Mouse (Mus musculus) left cerebral cortex, adult 9 months (tissue): Measurements from ENCODE around the gene Tbx4.

Experiments used
- DNase-seq, 2 experiments: peaks; one replicate each; pipeline ENCODE4 v3.0.0; 2022; ENCODE audit warnings: low spot score in 2 of 2

The Tbx4 gene

DNA sequence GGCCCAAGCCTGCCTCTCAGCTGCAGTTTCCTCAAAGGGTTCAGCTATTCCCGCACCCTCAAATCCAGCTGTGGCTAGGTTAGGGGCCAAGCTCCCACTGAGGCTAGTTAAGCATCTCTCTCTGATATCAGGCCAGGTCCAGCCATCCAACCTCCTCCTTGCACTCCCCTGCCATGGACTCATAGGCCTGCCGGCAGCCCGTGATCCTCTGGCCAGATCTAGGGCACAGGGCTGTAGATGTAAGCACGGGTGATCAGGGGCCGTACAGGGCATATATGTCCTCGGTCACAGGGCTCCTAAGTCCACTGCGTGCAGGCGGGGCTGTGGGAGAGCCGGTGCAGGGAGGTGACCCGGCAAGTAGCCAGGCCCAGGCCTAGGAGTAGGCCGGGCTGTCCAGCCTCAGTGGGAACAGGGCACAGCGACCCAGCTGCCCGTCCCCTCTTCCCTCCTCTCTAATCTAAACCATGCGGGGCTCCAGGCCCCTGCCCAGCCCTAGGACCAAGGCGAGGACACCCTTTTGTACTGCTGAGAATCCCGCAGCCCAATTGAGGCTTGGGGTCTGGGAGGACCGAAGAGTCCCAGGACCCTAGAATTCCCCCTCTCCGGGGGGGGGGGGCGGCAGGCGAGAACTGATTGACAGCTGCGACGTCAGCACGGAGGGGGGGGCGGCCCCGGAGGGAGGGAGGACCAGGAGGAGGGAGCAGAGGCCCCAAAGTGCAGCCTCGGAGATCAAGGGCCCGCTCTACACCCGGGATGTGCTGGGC lies at the start of gene Tbx4:
TSS of gene Tbx4 (plus strand) at position 758 of the 764 bp plus-strand sequence.
- no peak for DNase-seq

DNA sequence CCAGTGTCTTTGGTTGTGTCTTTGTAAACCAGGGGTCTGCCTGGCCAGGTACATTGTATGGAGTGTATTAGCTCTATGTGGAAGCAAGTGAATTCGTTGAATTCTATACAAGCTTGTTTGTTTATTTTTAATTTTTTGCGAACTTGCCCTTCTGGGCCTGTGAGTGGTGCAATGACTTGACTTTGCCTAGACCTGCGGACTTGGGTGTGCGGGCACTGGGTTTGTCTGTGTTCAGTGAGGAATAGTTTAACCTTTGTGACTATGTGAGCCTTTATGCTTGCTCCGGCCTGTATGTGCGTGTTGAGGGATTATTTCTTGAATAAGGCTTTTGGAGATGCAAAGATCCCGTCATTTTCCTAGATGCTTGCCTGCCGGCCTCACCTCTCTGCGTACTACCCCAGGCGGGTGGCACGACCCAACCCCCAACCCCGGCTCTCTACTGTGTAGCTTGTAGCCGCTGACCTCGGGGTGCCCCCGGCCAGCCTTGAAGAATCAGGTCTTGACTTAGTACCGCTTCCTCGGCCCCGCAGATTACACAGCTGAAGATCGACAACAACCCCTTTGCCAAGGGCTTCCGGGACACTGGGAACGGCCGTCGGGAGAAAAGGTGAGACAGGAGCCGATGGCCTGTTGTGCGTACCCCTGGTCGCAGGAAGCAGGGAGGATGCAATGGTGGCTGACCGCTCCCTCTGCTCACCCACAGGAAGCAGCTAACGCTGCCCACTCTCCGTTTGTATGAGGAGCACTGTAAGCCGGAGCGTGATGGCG lies 49.5 kb upstream of the Tbx4 start:
- DNase-seq, result no peak

DNA sequence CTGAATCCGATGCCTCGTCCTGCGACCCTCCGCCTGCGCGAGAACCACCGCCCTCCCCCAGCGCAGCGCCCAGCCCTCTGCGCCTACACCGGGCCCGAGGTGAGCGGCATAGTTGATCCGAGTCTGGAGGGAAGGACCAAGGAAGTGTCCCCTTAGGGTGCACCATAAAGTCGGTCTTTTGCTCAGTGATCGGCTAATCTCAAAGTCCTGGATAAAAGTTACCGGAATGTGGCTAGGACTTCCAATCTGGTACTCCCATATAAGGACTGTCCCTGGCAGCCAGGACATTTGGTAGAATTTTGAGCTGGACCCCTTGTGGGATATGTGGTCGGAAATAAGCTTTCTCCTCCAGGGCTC lies 49.0 kb upstream of the Tbx4 start:
- DNase-seq, result no peak

DNA sequence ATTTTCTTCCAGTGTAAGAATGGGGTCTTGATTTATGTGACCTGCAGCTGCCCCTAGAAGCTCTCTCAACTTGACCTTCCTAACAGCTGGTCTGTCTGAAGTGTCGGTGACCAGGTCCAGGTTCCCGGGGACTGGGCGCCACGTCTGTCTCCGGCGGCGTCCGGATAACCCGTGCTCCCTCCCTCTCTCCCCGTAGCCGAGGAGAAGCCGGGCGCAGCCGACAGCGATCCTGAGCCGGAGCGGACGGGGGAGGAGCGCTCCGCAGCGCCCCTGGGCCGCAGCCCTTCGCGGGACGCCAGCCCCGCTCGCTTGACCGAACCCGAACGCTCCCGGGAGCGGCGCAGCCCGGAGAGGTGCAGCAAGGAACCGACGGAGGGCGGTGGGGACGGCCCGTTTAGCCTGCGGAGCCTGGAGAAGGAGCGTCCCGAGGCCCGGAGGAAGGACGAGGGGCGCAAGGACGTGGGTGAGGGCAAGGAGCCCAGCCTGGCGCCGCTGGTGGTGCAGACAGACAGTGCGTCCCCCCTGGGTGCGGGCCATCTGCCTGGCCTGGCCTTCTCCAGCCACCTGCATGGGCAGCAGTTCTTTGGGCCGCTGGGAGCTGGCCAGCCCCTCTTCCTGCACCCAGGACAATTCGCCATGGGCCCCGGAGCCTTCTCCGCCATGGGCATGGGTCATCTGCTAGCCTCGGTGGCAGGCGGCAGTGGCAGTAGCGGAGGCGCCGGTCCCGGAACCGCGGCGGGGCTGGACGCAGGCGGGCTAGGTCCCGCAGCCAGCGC lies 48.4 kb upstream of the Tbx4 start:
- no peak for DNase-seq

DNA sequence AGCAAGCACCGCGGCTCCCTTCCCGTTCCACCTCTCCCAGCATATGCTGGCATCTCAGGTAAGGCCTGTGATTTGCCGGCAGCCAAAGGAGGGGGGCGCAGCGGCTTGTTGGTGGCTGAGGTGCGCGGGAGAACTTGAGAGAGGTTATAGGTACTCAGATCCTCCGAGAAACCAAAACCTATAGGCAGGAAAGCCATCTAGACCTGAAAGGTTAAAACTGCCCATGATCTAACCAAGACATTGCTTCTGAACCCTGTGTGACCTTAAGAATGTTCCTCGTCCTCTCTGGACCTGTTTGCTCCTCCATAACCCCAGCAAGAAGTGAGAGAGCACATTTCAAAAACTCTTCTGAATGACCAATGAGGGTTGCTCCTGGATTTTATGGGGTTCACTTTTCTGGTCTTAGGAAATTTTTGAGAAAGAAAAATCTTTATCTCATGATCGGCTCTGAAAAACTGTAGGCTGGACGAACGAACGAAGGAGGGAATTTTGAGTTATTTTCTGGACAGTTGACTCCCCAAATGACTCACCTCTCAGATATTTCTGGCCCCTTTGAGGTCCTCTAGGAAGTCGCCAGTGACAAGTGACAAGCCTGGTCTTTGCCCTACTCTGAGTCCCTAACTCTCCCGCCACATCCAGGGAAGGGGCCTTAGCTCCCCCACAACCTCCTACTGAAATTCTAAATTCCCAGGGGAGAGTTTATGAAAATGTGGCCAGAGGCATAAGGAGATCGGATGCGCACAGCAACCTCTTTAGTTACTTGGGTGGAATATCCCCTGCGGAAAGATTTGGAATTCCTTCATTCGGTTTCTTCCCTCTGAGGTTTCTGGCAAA lies 47.6 kb upstream of the Tbx4 start:
- DNase-seq, result no peak

DNA sequence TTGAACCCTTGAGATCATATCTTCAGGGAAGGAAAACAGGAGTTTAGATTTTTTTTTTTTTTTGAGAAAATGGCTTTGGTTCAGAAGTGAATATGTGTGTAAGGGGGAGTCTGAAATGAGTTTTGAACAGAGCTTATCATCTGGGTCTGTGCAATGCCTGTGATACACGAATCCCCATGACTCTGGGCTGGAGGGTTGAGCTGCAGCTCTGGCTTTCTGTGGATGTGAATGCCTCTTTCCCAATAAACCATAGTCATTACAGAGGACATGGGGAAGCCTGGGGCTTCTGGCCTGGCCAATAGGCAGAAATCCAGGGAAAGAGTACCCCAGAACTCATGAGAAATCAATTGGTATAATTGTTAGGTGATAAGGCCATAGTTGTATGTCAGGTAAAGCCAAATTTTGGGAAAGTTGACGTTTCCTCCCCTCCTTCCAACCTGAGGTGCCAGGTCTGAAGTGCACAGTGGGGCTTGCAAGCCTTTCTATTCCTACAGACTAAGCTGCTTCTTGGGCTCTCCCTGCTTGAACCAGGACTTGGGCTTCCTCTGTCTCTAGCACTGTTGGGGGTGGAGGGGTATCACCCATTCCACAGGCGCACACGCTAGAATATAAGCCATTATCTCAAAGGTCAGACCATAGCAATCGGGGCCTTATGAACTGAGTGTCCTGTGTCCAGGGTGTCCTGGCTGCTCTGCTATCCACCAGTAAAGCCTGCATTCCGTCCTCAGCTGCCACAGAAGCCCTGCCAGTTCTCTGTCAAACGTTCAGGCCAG lies 46.8 kb upstream of the Tbx4 start:
- DNase-seq, result no peak

DNA sequence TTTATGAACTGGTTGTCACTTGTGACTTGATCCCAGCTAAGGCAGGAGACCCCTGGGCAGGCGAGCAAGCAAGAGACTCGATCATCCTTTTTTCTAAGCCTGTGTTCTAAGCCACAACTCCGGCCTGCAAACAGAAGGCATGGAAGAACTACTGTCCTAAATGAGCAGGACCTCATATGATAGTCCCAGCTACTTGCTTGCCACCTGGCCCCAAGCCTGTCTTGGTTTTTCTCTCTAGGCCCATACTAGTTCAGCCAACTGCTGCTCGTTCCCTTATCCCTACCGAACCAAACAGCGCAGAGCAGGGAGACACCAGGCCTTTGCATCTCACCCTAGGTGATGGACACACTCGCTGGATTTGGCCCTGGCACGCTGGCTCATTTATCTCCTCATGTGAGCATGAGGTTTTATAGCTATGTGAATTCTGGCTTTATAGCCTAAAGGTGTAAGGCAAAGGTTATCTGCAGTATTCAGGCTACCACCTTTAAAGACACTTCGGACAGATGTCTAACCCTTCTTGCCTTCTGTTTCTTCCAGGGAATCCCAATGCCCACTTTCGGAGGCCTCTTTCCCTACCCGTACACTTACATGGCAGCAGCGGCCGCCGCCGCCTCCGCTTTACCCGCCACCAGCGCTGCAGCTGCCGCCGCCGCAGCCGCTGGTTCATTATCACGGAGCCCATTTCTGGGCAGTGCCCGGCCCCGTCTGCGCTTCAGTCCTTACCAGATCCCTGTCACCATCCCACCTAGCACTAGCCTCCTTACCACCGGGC lies 46.0 kb upstream of the Tbx4 start:
- no peak for DNase-seq

DNA sequence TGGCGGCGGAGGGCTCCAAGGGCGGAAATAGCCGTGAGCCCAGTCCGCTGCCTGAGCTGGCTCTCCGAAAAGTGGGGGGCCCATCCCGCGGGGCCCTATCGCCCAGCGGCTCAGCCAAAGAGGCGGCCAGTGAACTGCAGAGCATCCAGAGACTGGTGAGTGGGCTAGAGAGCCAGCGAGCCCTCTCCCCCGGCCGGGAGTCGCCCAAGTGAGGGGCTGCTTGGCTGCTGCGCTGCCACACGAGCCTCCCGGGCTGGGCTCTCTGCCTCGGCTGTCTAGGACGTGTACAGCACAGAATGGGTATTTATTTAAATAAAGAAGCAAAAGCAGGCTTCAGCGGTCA lies 45.4 kb upstream of the Tbx4 start:
- DNase-seq, result no peak

DNA sequence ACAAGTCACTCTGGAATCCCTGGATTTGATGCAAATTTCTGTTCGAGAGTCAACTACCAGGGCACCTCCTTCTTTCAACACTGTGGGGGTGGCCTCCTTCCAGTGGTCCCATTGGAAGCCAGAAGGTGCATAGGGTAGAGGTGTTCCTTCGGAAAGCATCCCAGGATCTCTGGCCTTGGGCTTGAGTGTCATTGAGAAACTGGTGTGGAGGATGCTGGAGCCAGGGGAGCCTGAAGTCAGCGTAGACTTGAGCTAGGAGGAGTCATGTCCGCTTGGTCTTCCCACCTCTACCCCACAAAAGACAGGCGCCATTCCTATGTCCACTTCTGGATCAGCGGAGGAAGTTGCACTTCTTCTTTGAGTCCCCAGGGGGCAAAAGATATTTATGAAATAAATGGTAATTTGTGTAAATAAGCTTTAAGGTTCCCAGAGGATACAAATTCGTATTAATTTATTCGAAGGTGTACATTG lies 45.0 kb upstream of the Tbx4 start:
- DNase-seq, result no peak

DNA sequence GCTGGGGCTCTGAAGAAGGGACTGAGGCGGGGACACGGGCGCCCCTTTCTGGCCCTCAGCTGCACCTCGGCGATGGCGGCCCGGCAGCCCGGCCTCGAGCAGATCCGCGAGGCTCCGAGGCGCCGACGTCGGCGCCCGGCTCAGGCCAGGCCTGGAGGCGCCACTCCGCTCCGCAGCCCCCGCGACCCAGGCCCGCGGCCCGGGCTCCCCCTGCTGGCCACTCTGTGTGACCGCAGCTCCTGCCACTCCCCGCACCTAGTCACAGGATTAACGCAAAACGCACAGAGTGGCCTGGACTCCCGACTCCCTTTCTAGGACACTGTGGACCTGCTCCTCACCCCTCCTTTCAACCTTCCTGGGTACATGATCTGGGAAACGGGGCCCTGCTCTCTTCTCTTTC lies 44.2 kb upstream of the Tbx4 start:
- DNase-seq, result no peak

DNA sequence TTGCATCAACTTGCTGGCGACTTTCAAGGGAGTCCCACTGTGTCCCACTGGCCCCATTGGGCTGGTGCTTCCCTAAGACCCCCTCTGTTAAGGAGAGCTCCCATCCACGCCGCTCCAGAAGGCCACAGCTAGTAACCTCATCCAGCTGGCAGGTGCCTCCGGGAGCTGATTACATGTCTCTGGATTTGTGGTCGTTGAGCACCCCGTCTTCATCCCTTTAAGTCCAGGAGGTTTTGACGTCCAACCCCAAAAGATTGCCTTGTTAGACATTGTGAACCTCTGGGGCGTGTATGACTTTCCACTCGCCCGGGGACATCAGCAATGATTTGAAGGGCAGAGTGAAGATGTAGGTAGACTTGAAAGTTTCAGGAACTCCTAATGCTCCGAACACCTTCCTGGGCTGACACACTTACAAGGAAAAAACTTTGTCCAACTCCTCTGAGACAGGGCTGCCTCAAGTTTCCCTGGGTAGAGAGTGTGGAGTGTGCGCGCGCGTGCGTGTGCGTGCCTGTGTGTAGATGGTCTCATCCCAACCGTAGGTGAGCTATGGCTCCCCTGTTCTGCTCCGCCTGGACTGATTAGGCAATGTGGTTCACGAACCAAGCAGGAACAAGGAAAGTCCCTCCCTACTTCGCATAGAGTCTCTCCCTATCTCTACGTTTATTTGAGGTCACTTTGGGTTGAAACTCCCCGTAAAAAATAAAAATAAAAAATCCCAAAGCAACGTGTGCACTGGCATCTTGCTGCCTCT lies 43.5 kb upstream of the Tbx4 start:
- DNase-seq, result no peak

DNA sequence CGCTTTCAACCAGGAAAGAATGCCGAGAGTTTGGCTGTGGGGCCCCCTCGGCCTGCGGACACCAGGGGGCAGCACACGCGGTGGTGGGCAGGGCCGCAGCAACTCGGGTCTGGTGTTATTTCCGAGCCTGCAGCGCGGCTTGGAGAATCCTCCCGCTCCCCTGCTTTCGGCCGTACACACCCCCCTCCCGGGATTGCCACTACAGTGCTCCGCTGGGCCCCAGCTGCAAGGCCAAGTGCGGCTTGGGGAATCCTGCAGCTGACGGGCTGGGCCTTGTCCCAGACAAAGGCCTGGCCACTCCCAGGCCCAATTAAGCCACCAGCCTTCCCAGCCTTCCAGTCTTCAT lies 42.9 kb upstream of the Tbx4 start:
- DNase-seq, result peak in 1 of 2 experiments; percentile 31

DNA sequence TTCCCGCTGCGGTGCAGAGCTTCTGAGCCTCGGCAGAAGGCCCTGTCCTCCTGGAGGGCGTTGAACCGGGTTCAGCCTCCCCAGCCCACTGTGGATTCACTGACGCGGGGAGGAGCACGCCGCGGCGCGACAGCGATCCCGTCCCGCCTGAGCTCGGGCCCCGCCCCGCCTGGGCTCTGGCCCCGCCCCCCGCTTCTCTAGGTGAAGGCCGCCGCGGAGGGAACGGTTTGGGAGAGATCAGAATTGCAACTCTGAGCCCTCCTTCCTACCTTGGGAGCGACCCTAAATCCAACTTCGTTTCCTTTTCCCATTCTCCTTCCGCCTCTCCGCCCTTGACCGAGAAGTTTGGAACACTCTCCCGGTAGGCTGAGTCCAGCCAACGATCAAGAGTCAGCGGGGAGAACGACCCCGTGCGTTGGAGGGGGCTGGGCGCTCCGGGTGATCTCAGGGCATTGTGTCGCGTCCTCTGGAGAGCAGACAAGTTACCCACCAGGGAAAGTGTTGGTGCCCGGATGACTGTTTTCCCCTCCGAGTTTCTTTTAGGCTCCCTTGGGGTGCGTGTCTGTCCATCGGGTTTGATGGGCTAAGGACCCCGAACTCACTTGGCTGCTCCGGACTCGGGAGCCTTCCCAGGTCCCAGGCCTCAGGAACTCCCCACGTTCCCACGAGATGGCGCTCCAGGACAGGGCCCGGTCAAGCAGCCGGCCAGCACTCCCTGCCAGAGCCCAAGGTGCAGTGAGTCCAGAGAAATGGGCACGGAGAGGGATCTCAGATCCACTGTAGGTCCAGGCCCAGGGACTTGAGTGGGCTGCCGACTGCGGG lies 41.9 kb upstream of the Tbx4 start:
- peak in 1 of 2 experiments; percentile 80 for DNase-seq

DNA sequence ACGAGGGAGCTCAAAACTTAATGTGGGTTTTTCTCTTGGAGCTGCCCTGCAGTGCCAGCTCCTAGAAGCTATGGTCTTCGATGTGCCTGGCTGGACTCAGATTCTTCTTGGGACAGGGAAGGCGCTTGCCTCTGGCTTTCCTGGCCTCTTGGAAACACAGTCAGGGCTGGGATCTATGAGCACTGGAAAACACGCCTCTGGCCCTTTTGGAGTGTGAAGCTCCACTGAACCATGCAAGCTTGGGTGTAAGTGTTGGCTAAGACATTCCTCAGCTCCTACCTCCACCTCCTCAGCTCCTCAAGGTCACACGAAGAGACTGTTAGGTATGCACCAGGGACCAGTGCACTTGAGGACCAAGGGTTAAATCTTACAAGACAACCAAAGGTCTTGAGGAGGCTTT lies 41.3 kb upstream of the Tbx4 start:
- no peak for DNase-seq

DNA sequence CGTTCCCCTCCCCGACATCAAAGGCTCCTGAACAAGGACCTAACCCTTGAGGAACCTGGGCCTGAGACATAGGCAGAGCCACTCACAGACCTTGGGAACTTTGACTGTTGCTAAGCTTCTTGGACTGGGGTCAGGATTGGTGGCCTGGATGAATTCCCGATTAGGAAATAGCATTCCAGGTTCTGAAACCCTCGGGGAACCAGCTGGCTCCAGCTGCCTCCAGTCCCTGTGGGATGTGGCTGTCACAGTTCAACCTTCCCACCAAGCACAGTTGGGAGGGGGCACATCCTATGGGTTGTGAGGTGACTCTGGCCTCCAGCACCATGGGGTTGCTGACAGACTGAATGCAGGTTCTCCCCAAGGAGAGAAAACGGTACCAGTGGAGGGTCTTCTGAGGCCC lies 40.3 kb upstream of the Tbx4 start:
- no peak for DNase-seq

DNA sequence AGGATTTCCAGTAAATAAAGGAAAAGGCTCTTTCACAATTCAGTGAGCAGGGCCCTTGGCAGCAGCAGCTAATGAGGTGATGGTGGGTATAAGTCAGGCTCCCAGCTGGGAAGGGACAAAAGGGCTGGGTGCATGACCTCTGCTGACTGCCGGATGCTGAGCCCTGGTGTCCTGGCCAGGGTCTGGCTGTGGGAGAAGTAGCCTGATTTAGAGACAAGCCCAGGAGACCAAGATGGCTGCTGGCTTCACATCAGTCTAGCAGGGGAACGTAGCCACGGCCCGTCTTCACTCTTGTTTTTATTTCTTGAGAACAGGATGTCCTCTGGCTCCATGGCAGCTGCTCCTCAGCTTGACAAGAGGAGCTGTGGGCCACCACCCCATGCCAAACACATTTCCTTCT lies 39.7 kb upstream of the Tbx4 start:
- no peak for DNase-seq

DNA sequence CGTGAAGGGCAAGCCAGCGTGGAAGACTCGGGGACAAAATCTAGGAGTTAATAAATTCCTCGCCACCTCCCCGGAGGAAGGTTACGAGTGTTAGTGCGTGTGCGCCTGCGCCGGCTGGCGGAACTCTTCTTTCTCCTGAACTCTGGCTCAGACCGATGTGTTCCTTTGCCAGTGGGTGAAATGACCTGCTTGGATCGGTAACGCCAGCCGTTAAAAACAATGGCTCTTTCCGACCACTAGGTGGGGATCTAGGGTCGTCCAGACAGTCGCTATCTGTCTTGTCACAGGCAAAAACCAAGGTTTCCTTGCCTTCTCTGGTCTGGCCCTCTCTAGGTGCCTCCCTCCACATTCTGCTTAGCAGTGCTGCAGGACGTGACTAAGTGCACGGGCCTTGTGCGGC lies 37.2 kb upstream of the Tbx4 start:
- peak in 1 of 2 experiments; percentile 60 for DNase-seq

DNA sequence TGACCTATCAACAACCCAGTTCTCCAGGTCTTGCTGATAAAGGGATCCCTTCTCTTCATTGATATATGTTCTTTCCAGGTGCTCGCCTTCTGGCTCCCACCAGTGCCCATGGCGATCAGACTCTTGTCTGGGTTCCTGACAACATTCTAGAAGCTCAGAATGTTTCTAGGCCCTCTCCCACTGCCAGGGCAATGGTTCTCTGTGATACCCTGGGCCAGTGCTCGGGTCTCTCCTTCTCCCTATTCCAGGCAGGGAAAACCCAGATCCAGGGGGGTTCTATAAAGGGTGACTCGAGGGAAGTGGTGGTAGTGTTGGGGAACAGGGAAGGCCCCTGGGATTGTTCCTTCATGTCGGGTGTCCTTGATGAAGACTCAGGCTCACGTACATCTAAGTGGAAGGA lies 36.0 kb upstream of the Tbx4 start, which contains the start of gene Gm11444:
TSS of gene Gm11444 (minus strand) at position 101 of the 400 bp plus-strand sequence.
- no peak for DNase-seq

DNA sequence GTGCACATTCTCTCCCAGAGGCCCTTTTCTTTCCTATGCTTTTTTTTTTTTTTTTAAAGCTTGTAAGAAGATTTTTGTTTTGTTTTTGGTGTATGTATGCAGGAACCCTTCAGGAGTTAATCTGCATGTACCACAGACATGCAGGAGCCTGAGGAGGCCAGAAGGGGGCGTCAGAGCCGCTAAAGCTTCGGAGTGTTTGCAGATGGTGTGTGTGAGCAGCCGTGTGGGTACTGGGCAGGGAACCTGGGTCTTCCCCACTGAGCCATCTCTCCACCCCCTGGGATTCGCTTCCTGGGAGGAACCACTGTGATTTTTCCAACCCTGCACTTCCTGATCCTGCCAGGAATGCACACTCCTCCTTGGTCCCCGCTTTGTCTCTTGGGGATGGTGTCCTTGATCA lies 35.5 kb upstream of the Tbx4 start:
- DNase-seq, result no peak
